Mouse (Mus musculus) left cerebral cortex, adult 11 months (tissue): ENCODE results near the gene Hist1h2bp.
"Not testable (repeated sequence)": the region's sequence is repeated elsewhere in the genome, so short reads cannot be mapped to it uniquely, and the experiment has no call there.

Experiments used
- DNase-seq: peaks from one replicate; pipeline ENCODE4 v3.0.0; 2022; ENCODE audit warnings: low spot score

Gene Hist1h2bp

DNA sequence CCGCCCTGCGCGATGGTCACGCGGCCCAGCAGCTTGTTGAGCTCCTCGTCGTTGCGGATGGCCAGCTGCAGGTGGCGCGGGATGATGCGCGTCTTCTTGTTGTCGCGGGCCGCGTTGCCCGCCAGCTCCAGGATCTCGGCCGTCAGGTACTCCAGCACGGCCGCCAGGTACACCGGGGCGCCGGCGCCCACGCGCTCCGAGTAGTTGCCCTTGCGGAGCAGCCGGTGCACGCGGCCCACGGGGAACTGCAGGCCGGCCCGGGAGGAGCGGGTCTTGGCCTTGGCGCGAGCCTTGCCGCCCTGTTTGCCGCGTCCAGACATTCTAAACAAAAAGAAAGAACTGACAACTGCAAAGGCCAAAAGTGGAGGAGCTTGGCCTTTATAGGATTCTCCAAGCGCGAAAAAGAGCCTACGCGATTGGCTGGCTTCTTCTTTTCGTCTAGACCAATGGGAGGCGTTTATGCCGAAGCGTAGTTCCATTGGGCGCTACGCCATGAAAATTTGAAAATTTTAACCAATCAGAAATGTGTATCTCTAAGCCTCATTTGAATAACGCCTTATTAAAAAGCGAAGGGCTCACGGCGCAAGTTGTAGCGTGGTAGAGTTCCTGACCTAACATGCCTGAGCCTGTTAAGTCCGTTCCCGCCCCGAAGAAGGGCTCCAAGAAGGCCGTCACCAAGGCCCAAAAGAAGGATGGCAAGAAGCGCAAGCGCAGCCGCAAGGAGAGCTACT lies at the start of gene Hist1h2bp, which contains the start of gene Hist1h2an:
Hist1h2bp (plus strand) TSS at position 563 of the 731 bp plus-strand sequence.
Hist1h2an (minus strand) TSS at position 320 of the 731 bp plus-strand sequence.
- DNase-seq: peak; percentile 92

GRCm38 (mm10) chr13:21745006-21745405 lies 42.3 kb upstream of the Hist1h2bp start:
- no peak for DNase-seq

- DNase-seq: no peak
Measured at GRCm38 (mm10) chr13:21749387-21750158, 37.7 kb upstream of the Hist1h2bp start.

DNA sequence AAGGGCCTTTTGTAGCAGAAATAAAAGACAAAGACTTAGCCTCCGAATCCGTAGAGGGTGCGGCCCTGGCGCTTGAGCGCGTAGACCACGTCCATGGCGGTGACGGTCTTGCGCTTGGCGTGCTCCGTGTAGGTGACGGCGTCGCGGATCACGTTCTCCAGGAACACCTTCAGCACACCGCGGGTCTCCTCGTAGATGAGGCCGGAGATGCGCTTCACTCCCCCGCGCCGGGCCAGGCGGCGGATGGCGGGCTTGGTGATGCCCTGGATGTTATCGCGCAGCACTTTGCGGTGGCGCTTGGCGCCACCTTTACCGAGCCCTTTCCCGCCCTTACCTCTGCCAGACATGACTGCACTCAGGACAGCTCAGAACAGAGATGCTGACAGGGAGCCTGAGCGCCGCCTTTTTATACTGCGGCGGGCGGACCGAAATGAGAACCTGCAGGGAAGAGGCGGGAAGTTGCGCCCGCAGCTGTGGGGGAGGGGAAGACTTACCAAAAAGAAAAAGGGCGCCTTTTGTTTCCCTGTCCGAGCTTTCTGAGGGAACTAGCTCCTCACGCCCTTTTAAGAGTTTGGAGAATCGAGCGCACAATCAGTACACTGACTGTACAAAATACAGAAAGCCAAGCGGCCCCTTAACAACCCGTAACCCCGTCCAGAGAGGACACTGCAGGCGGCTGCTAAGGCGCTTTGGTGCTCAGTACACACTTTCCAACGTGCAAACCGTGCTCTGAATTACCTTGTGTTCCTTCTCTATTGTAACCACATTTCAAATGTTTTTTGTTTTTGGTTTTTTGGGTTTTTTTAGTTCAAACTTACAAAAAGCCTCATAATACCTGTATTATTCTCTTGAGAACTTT lies 36.9 kb upstream of the Hist1h2bp start, which contains the start of gene Hist1h4k:
Hist1h4k (minus strand) TSS at position 347 of the 859 bp plus-strand sequence.
- DNase-seq: peak; percentile 91

DNA sequence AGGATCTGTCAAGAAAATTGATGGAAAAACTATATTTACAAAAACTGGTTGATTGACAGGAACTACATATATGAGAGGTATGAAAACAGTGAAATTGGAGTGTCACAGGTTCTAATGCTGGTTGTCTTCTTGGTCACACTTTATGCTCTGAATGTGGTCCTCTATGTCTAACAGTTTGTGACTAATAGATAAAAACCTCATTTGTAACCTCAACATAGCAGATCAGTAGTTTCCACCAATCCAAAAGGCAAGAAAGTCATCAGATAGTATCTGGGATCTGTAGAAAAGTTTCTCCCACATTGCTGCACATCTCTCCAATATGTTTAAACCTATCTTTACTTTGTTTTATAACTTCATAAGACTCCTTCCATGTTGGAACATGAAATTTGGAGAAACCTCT lies 35.8 kb upstream of the Hist1h2bp start:
- DNase-seq: no peak

GRCm38 (mm10) chr13:21751827-21752226 lies 35.4 kb upstream of the Hist1h2bp start:
- DNase-seq: no peak

- no peak for DNase-seq
Measured at GRCm38 (mm10) chr13:21752356-21752755, 34.9 kb upstream of the Hist1h2bp start.

DNA sequence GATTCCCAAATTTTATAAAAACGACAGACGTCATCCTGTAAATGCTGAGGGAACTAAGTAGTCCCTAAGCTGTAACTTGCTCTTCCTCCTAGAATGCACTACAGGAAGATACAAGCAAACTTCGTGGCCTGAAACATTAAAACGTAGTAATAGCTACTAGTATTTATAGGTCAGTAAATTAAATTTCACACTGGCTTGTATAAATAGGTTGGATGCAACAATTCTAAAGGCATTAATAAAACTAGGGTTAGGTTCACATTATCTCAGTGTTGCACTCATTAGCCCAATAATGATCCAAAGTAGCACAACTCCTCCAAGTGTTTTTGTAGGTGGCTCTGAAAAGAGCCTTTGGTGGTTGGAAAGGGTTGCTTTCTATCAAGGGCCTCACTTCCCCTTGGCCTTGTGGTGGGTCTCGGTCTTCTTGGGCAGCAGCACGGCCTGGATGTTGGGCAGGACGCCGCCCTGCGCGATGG lies 34.2 kb upstream of the Hist1h2bp start:
- no peak for DNase-seq

- DNase-seq: peak; percentile 88
Measured at GRCm38 (mm10) chr13:21753524-21754285, 33.6 kb upstream of the Hist1h2bp start, which contains the start of the genes Hist1h2ak and Hist1h2bn. Gene Hist1h2ak, minus strand, starts transcription at chr13:21753827. Gene Hist1h2bn, plus strand, starts transcription at chr13:21754123.

DNA sequence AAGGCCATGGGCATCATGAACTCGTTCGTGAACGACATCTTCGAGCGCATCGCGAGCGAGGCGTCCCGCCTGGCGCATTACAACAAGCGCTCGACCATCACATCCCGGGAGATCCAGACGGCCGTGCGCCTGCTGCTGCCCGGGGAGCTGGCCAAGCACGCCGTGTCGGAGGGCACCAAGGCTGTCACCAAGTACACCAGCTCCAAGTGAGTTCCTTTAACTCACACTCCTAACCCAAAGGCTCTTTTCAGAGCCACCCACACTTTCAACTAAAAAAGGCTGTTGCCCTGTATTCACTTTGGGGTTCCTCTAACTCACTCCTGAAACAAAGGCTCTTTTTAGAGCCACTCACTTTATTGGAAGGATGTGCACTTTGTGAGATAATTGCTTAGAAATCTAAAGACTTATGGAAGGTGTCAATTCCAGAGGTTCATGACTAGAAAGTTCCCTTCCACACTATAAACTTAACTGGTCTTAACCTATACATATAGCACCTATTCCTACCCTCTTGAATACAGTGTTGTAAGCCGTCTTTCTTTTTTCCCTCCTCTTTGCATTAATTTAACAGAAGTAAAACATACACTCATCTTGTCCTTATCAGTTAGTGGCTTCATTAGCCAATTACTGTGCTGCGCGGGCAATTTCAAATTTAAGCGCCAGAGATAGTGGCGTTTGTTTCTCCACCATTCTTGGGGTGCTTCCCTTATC lies 32.8 kb upstream of the Hist1h2bp start:
- DNase-seq: not testable (repeated sequence)

- no peak for DNase-seq
Measured at GRCm38 (mm10) chr13:21755707-21756106, 31.6 kb upstream of the Hist1h2bp start.

DNA sequence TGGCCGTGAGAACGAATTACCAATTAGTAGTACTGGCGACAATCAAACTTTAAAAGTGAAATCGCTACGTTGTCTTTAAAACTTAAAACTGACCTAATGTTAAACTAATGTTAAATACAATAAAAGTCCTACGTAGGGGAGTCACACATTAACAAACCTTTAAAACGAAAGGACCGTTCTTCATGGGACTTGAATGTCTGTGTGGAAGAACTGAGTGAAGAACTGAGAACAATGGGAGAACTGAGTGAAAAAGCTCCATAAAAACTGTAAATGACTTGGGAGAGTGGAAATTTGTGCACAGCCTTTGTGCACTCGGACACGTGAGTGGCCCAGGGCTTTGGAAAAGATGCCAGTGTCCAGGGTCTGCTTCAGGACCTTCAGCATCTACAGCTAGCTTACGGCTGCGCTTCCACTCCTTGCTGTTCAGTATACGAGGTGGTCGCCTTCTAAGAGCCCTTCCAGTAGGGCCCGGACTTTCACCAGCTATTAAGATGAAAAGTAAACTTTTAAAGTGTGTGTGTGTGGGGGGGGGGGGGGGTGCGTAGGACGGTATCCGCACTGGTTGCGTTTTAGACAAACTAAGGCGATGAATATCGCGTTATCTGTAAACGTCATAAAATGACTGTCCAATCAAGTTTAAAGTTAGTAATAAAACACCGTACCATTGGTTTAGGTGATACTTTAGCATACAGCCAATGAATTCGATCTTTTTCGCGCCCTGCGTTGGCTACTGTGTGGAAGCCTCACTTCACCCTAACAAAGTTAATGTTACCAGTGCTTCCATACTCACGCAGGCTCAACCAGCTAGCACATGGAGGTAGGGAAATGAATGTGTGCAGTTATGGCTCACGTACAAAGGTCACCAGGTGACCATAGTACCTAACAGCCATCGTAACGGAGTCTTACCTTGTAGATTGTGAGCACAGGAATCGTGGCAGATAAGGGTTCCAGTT lies 8.2 kb upstream of the Hist1h2bp start:
- peak; percentile 77 for DNase-seq

- peak; percentile 36 for DNase-seq
Measured at GRCm38 (mm10) chr13:21779767-21780731, 7.2 kb upstream of the Hist1h2bp start, which contains the start of gene Hist1h1b. Gene Hist1h1b, minus strand, starts transcription at chr13:21780625.

GRCm38 (mm10) chr13:21781021-21781555 lies 6.2 kb upstream of the Hist1h2bp start:
- DNase-seq: no peak

DNA sequence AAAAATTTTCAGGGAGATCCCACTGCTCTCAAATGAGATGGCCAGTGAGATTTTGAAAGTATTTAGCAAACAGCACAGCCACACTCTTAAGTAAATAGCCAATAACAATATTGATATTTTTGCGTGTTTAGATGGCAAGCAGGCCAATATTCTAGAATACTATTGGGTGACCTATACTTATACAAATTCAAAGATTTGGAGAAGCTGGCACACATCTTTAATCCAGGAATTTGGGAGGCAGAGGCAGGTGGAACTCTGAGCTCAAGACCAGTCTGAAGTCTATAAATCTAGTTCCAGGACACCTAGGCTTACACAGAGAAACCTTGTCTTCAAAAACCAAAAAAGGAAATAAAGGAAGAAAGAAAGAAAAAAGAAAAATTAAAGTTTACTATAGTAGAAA lies 5.6 kb upstream of the Hist1h2bp start:
- no peak for DNase-seq

DNA sequence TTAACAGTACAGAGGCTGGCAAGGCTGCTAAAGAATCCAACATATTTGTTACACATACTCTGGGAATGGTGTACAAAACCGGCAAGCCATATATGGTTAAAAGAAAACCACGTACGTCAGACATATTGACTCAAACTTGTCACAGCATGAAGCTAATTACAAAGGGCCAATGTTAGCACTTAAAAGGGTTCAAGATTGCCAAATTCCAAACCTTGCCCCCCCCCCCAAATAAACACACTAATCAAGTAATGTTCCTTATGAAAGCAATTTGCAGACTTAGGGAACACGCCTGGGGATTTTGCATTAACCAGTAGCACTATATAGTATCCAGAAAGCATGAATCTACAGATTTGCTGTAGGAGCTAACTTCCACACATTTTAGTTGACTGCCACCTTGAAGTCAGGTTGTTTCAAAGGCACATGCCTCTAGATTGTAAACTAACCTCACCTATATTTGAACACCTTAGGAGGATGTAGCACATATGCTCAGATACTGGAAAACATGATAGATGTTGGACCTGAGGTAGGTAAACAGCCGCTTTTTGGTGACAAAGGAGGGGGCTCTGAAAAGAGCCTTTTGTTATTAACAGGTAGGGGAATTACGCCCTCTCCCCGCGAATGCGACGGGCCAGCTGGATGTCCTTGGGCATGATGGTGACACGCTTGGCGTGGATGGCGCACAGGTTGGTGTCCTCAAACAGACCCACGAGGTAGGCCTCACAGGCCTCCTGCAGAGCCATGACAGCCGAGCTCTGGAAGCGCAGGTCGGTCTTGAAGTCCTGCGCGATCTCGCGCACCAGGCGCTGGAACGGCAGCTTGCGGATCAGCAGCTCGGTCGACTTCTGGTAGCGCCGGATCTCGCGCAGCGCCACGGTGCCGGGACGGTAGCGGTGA lies 4.7 kb upstream of the Hist1h2bp start:
- not testable (repeated sequence) for DNase-seq

- peak; percentile 80 for DNase-seq
Measured at GRCm38 (mm10) chr13:21783255-21783617, 4.0 kb upstream of the Hist1h2bp start, which contains the start of gene Hist1h3i. Gene Hist1h3i, minus strand, starts transcription at chr13:21783370.
